Mouse (Mus musculus) retina, embryonic 14.5 days (tissue): ENCODE results near the gene Gpr61.

Source experiments
- DNase-seq: peaks from one replicate; pipeline ENCODE4 v3.0.0-alpha.2; 2015; ENCODE audit warnings: low spot score

Gene Gpr61

DNA sequence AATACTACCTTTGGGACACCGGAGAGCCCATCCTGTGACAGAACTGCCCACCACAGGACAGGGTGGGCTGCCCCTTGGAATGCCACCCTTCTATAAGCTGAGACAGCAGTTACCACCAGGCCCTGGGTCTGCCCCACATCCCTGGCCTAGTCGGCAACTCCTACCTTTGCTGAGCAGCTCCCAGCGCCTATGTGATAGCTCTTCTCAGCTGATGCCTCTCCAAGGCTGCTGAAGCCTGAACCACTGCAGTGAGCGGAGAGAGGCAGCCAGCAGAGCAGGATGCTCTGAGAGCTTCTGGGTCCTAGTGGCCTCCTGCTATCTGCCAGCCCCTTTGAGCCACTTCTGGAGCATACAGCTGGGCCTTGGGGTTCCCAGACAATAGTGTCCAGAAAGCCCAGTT is at the start of gene Gpr61:
Gpr61 (minus strand) TSS at position 227 of the 400 bp plus-strand sequence.
- DNase-seq: no peak

GRCm38 (mm10) chr3:108204470-108204869 is 49.8 kb upstream of the Gpr61 start:
- no peak for DNase-seq

- DNase-seq: peak; percentile 85
These were observed 49.1 kb upstream of the Gpr61 start for GRCm38 (mm10) chr3:108203621-108204325.

- DNase-seq: no peak
These were observed 48.5 kb upstream of the Gpr61 start for GRCm38 (mm10) chr3:108203212-108203611.

GRCm38 (mm10) chr3:108202506-108202905 is 47.8 kb upstream of the Gpr61 start:
- no peak for DNase-seq

DNA sequence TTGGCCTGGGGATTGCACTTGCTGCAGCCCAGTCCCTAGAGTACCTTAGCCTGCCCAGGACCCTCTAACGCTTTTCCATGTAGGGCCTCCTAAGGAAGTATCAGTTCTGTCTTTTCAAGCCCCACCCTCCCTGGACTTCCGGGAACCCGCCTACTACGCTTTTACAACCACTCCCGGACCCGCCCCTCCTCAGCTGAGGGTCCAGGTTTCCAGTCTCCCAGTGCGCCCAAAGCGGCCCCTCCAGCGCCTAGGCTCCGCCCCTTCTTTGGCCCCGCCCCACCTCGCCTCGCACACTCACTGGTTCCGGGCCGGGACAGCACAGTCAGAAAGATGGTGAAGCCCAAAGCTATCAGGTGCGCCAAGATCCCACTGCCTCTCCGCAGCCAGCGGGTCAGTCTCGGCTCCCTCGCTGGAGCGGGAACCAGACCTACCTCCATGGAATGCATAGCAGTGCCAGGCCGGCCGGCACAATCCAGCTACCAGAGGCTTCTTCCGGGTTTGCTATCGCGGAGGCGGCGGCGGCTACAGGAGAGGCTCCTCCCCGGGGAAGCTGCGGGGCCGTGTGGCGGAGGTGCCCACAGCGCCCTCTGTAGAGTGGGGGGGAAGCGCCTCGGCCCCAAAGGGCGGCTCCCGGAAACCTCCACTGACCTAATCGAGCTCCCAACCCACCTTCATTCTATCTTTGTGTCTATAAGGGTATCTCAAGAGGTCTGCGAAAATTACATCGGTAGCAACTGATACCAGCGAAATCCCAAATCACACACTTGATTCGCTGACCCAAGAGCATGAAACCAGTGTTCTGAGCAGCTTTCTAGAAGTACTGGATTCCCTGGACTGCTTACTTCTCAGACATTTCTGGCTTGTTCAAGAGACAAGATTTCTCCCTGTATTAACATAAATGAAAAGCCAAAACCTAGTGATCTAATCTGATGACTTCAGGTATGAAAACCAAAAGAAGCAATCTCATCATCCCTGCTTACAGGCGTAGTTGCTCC is 45.9 kb upstream of the Gpr61 start, which contains the start of gene Cyb561d1:
Cyb561d1 (minus strand) TSS at position 884 of the 995 bp plus-strand sequence.
- peak; percentile 90 for DNase-seq

DNA sequence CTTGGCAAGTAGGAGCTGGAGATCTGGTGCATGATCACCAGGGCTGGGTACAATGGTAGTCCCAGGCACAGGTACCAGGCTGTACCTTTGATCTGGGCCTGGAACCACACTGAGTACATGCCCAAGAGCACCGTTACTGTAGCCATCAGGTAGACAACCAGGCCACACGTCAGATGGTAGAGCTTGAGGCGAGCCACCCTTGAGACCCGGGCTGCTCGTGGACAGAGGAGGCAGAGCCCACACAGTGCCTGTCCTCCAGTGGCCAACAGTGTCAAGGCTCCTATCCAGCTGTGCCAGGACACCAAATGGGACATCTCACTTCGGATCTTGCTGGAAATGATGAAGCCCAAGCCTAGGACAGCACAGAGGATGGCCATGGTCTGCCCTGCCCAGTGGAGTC is 44.5 kb upstream of the Gpr61 start:
- DNase-seq: no peak

- DNase-seq: peak; percentile 75
These were observed 42.4 kb upstream of the Gpr61 start for GRCm38 (mm10) chr3:108197066-108197497.

GRCm38 (mm10) chr3:108195941-108196590 is 41.4 kb upstream of the Gpr61 start:
- DNase-seq: no peak

GRCm38 (mm10) chr3:108195287-108195686 is 40.6 kb upstream of the Gpr61 start:
- no peak for DNase-seq

GRCm38 (mm10) chr3:108193686-108194085 is 39.0 kb upstream of the Gpr61 start:
- DNase-seq: no peak

DNA sequence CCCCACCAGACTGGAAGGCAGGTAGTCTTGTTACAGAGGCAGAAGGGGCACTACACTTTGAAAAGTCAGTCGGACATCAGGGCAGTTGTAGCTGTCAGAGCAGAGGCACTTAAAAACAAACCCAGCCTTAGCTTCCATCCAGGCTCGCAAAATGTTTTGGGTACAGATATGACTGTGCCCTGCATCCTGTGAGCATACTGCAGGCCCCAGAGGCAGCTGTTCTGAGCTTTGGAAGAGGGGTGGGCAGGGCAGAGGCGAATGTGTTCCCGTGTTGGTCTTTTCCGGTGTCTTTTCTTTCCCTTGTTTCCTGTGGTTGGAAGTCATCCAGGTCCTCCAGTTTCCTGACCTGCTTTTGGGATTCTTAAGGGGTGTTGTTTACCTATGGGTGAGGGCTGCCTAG is 35.2 kb upstream of the Gpr61 start:
- no peak for DNase-seq

DNA sequence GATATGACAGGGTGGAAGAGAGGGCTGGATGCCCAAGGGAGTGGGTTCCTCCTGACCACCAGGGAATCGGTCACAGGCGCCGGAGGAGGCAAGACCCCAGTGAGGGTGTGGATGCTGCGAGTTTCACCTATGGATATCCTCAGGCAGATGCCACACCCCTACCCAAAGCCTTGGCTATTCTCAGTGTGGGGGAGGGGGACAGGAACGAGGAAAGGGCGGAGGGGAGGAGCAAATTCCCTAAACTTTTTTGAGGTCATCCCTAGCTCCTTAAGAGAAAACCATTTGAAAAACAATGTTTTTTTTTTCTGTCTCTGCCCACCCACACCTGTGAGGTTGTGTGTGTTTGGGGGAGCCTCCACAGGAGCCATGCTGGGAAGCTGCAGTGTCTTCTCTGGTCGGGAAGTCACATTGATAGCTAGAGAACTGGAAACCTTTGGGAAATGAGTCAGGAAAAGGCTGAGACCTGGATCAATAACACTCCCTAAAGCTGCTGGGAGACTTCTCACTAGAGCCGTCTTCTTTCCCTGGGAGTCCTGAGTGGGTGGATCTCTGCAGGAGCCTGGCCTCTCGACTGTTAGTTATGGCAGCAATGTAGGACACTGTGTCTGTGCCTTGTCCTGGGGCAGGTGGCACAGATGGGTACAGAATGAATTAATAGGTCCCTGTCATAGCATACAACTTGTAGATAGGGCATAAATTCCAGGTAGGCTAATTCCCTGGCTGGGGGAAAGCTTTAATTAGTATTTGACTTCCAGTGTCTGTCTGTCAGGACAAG is 34.2 kb upstream of the Gpr61 start:
- DNase-seq: no peak

DNA sequence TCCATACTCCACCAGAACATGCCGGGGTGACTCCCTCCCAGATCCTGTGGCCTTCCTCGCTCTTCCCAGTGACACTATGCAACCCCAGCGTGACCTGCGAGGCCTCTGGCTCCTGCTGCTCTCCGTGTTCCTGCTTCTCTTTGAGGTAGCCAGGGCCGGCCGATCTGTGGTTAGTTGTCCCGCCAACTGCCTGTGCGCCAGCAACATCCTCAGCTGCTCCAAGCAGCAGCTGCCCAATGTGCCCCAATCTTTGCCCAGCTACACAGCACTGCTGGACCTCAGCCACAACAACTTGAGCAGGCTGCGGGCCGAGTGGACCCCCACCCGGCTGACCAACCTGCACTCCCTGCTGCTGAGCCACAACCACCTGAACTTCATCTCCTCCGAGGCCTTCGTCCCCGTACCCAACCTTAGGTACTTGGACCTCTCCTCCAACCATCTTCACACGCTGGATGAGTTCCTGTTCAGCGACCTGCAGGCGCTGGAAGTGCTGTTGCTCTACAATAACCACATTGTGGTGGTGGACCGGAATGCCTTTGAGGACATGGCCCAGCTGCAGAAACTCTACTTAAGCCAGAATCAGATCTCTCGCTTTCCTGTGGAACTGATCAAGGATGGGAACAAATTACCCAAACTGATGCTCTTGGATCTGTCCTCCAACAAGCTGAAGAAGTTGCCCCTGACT is 32.6 kb upstream of the Gpr61 start:
- DNase-seq: no peak

- DNase-seq: peak; percentile 69
These were observed 31.7 kb upstream of the Gpr61 start, which contains the start of gene Amigo1 for GRCm38 (mm10) chr3:108186098-108187047. Gene Amigo1, plus strand, starts transcription at chr3:108186335.

- DNase-seq: no peak
These were observed 30.9 kb upstream of the Gpr61 start for GRCm38 (mm10) chr3:108185460-108186097.

- no peak for DNase-seq
These were observed 30.1 kb upstream of the Gpr61 start for GRCm38 (mm10) chr3:108184742-108185141.

- no peak for DNase-seq
These were observed 25.8 kb upstream of the Gpr61 start for GRCm38 (mm10) chr3:108180514-108180913.
